29 mouse cellular contexts compared by ENCODE assay signal in the genomic region with DNA sequence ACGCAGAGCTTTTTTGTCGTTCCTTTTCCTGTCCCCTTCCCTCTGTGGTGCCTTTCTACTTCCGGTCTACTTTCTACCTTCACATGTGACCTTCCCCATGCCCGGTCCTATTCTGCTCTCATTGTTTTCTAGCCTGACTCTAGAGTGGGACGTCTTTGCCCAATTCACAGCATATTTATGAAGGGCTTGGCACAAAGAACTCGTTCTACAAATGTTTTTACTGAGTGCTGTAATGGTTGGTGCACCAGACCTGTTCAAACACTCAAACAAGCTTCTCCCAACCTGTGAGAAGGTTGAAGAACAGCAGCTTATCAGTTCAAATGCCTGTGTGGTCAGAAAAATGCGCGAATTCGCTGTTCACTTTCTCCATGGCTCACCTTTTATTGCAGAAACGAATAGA. TPM values are rescaled to one million over a fixed set of nuclear protein-coding genes. Genes with fewer than 3 reads are reported as not detected.
DNase-seq lines count a peak whose midpoint lies in the region; ATAC-seq and TF ChIP-seq lines count a peak whose summit lies in the region.
"Had no signal": no experiment of that assay in that cellular context is flagged by ENCODE, and none has a peak within 500 bp of the region (broad histone marks: within the 10 kb centered on the region; RNA-seq: fewer than 3 reads in every experiment).

No protein-coding gene starts in this region.

- H3K27ac ChIP-seq in lung, embryonic 16.5 days (ENCODE audit: low read length) = no peak overlapping the region; the same call in 1 of the 2 replicates
- H3K27ac ChIP-seq in thymus, adult 2 months (ENCODE audit: control insufficient read depth, insufficient read depth, low read length) = no peak overlapping the region
- H3K27ac ChIP-seq: embryonic facial prominence, embryonic 10.5 days; embryonic facial prominence, embryonic 13.5 days; forebrain, embryonic 12.5 days; forebrain, embryonic 15.5 days; heart, embryonic 15.5 days; hindbrain, embryonic 12.5 days; hindbrain, embryonic 15.5 days had no signal

- H3K36me3 ChIP-seq in lung, embryonic 16.5 days (ENCODE audit: control insufficient read depth, insufficient read depth, low read length) = no peaks in the 10 kb centered on the region
- H3K36me3 ChIP-seq in thymus, adult 2 months (ENCODE audit: control insufficient read depth, insufficient read depth, low read length) = no peaks in the 10 kb centered on the region
- H3K36me3 ChIP-seq: embryonic facial prominence, embryonic 10.5 days; embryonic facial prominence, embryonic 13.5 days; forebrain, embryonic 12.5 days; forebrain, embryonic 15.5 days; G1E; heart, embryonic 12.5 days; heart, embryonic 15.5 days; hindbrain, embryonic 12.5 days; hindbrain, embryonic 15.5 days had no signal

- H3K9me3 ChIP-seq in lung, embryonic 16.5 days (ENCODE audit: control insufficient read depth, low read length) = no peaks in the 10 kb centered on the region
- H3K9me3 ChIP-seq: embryonic facial prominence, embryonic 10.5 days; embryonic facial prominence, embryonic 13.5 days; forebrain, embryonic 12.5 days; forebrain, embryonic 15.5 days; G1E; heart, embryonic 12.5 days; heart, embryonic 15.5 days; hindbrain, embryonic 12.5 days; hindbrain, embryonic 15.5 days had no signal

- peak; percentile 49 for DNase-seq in R1 (ENCODE audit: low read depth, low spot score)
- DNase-seq in lung, postnatal 14 days = peak; percentile 3
- DNase-seq in heart, postnatal 14 days = no peak
- no peak for DNase-seq in thymus, adult 2 months
- no peak for DNase-seq in heart, postnatal 4 days
- DNase-seq: adrenal gland, adult 2 months; adrenal gland, postnatal 14 days; B cell, adult 2 months; cerebellum, adult 11 months; cerebellum, adult 2 months; cerebellum, postnatal 10 days; cerebellum, postnatal 36 days; embryo, embryonic 11 days; gastrocnemius, postnatal 25 days; heart, adult 18-20 months; heart, postnatal 10 days had no signal

- H3K4me3 ChIP-seq in lung, embryonic 16.5 days (ENCODE audit: low read length) = no peak overlapping the region
- H3K4me3 ChIP-seq in thymus, adult 2 months (ENCODE audit: control insufficient read depth, insufficient read depth, low read length) = no peak overlapping the region
- H3K4me3 ChIP-seq: embryonic facial prominence, embryonic 10.5 days; embryonic facial prominence, embryonic 13.5 days; erythroblast, embryonic 14.5 days; forebrain, embryonic 12.5 days; forebrain, embryonic 15.5 days; heart, embryonic 12.5 days; heart, embryonic 15.5 days; hindbrain, embryonic 12.5 days; hindbrain, embryonic 15.5 days had no signal

- TF ChIP-seq POLR2A in thymus, adult 2 months (IDR thresholded peaks at IDR 0.05; ENCODE audit: control insufficient read depth, extremely low read depth, insufficient read depth, low read length, poor library complexity) = no peak

- no peaks in the 10 kb centered on the region for H3K27me3 ChIP-seq in lung, embryonic 16.5 days (ENCODE audit: control insufficient read depth, insufficient read depth, low read depth, low read length)
- H3K27me3 ChIP-seq in thymus, adult 2 months (ENCODE audit: control insufficient read depth, insufficient read depth, low read length) = no peaks in the 10 kb centered on the region
- H3K27me3 ChIP-seq: CH12.LX; forebrain, embryonic 12.5 days; heart, embryonic 12.5 days; heart, embryonic 15.5 days; hindbrain, embryonic 12.5 days; hindbrain, embryonic 15.5 days had no signal

- intact Hi-C loops in heart, postnatal 14 days (cut with DNase I) = no loop called here

- 58% methylated on average over 10 of the region's 10 CpGs for WGBS in lung, embryonic 16.5 days
- 65% methylated on average over 10 of the region's 10 CpGs for WGBS in thymus, adult 2 months

- no peak overlapping the region for H3K9ac ChIP-seq in lung, embryonic 16.5 days (ENCODE audit: low read length)
- H3K9ac ChIP-seq: embryonic facial prominence, embryonic 13.5 days; forebrain, embryonic 12.5 days; forebrain, embryonic 15.5 days; heart, embryonic 12.5 days; heart, embryonic 15.5 days; hindbrain, embryonic 12.5 days; hindbrain, embryonic 15.5 days had no signal

- H3K4me2 ChIP-seq in lung, embryonic 16.5 days (ENCODE audit: low read depth, low read length) = no peak overlapping the region
- H3K4me2 ChIP-seq: embryonic facial prominence, embryonic 13.5 days; forebrain, embryonic 12.5 days; forebrain, embryonic 15.5 days; heart, embryonic 12.5 days; heart, embryonic 15.5 days; hindbrain, embryonic 12.5 days; hindbrain, embryonic 15.5 days had no signal

- TF ChIP-seq CTCF in thymus, adult 2 months (IDR thresholded peaks at IDR 0.05; ENCODE audit: borderline replicate concordance, control insufficient read depth, extremely low read depth, insufficient read depth, low read length, poor library complexity) = no peak

- no peaks in the 10 kb centered on the region for H3K4me1 ChIP-seq in lung, embryonic 16.5 days (replicated peaks; ENCODE audit: control insufficient read depth, insufficient read depth, low read length)
- H3K4me1 ChIP-seq in thymus, adult 2 months (replicated peaks; ENCODE audit: control insufficient read depth, insufficient read depth, low read length) = no peaks in the 10 kb centered on the region; the same call in 1 of the 2 replicates
- H3K4me1 ChIP-seq: forebrain, embryonic 12.5 days; forebrain, embryonic 15.5 days; heart, embryonic 12.5 days; heart, embryonic 15.5 days; hindbrain, embryonic 12.5 days; hindbrain, embryonic 15.5 days had no signal

- ATAC-seq in lung, embryonic 16.5 days (ENCODE audit: low read depth) = peak; percentile 91
- ATAC-seq: forebrain, embryonic 15.5 days; Patski had no signal

RNA-seq across cellular contexts. Expression of a gene that starts 44.8 kb away (rescaled TPM):
- polyA plus RNA-seq in lung, embryonic 16.5 days (2015; fragmentation: Nextera tagmentation; extraction: Ambion mirVana) = 12.0 and 12.3 TPM in 2 replicates
- total RNA-seq in heart, postnatal 14 days (2021) = 10 to 100 TPM in 1 of 2 experiments, 1 to 10 TPM in 1; 9.8 to 11.8 TPM
- 17.2 and 17.8 TPM in 2 replicates for polyA plus RNA-seq in thymus, adult 2 months (2012; rRNA removed)
- total RNA-seq in heart, postnatal 4 days (2021) = 10 to 100 TPM; 11.9 to 12.3 TPM

Comparison
In these comparisons a context has a peak if more than half of its experiments do, and no peak if none do; other contexts are left out.
1. DNase-seq: peak in R1 (single experiment) and lung, postnatal 14 days (single experiment); none in heart, postnatal 14 days (0 of 2), thymus, adult 2 months (single experiment) and heart, postnatal 4 days (single experiment).